Comparison of ENCODE assay signal across 32 mouse cellular contexts in the genomic region with DNA sequence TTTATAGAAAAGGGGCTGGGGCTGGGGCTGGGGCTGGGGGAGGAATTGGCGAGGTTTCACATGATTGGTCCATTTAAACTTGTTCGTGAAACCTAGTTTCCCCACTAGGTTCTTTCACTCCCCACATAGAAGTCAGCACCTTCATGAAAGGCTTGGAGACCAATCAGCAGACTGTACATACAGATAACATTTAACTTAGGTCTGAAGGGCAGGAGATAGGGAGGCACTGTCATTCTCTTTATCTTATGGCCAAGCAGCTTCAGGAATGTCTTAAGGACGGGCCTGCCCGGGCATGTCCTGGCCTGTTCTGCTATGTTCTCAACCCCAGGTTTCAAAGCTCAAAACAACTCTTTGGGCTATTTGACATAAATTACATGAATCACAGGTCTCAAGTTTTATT. TPM values are rescaled to one million over a fixed set of nuclear protein-coding genes. Genes with fewer than 3 reads are reported as not detected.
DNase-seq lines count a peak whose midpoint lies in the region; ATAC-seq lines count a peak whose summit lies in the region.
"Not testable (repeated sequence)": the region's sequence is repeated elsewhere in the genome, so short reads cannot be mapped to it uniquely, and the experiment has no call there.
"Had no signal": no experiment of that assay in that cellular context is flagged by ENCODE, and none has a peak within 500 bp of the region (broad histone marks: within the 10 kb centered on the region; RNA-seq: fewer than 3 reads in every experiment).

No protein-coding gene starts in this region.

- not testable (repeated sequence) for H3K27ac ChIP-seq in intestine, embryonic 15.5 days
- H3K27ac ChIP-seq in liver, embryonic 13.5 days, result peak overlapping the region; percentile 45
- H3K27ac ChIP-seq in liver, embryonic 16.5 days (ENCODE audit: low read length), result peak overlapping the region; percentile 12; the same call in 1 of the 2 replicates

- H3K4me1 ChIP-seq in intestine, embryonic 15.5 days (replicated peaks); liver, embryonic 16.5 days (ENCODE audit: control insufficient read depth, low read depth, low read length): not testable (repeated sequence)
- H3K4me1 ChIP-seq in liver, embryonic 13.5 days (replicated peaks), result peaks cover 36% of the 10 kb centered on the region

- not testable (repeated sequence) for H3K4me3 ChIP-seq in intestine, embryonic 15.5 days (replicated peaks); liver, embryonic 13.5 days (replicated peaks); liver, embryonic 16.5 days (ENCODE audit: low read depth, low read length)

- not testable (repeated sequence) for H3K9ac ChIP-seq in intestine, embryonic 15.5 days; liver, embryonic 13.5 days; liver, embryonic 16.5 days (ENCODE audit: low read depth, low read length)

- ATAC-seq in common myeloid progenitor, adult 5-6 weeks (replicated peaks; ENCODE audit: low read depth, poor library complexity, severe bottlenecking), result peak; percentile 46; the same call in 1 of the 2 replicates
- peak; percentile 32; the same call in 1 of the 2 replicates for ATAC-seq in intestine, embryonic 15.5 days
- peak; percentile 89 for ATAC-seq in liver, embryonic 13.5 days (ENCODE audit: low read depth)
- ATAC-seq in liver, embryonic 16.5 days (ENCODE audit: low read depth), result peak; percentile 90
- ATAC-seq in megakaryocyte-erythroid progenitor cell, adult 5-6 weeks (replicated peaks; ENCODE audit: low FRiP score, low TSS enrichment, poor library complexity, severe bottlenecking), result peak; percentile 90

- H3K9me3 ChIP-seq in intestine, embryonic 15.5 days; liver, embryonic 13.5 days (replicated peaks); liver, embryonic 16.5 days (replicated peaks; ENCODE audit: control insufficient read depth, low read length): not testable (repeated sequence)

- not testable (repeated sequence) for H3K4me2 ChIP-seq in intestine, embryonic 15.5 days (replicated peaks); liver, embryonic 13.5 days; liver, embryonic 16.5 days (ENCODE audit: low read depth, low read length)

- not testable (repeated sequence) for H3K36me3 ChIP-seq in intestine, embryonic 15.5 days; liver, embryonic 13.5 days; liver, embryonic 16.5 days (ENCODE audit: control insufficient read depth, insufficient read depth)

- WGBS in intestine, embryonic 15.5 days, result 87% methylated on average over 4 of the region's 4 CpGs
- WGBS in liver, embryonic 13.5 days (ENCODE audit: insufficient replicate concordance), result 36% methylated on average over 4 of the region's 4 CpGs
- WGBS in liver, embryonic 16.5 days (ENCODE audit: insufficient replicate concordance), result 44% methylated on average over 4 of the region's 4 CpGs

- peak; percentile 21 for DNase-seq in liver
- DNase-seq in liver, embryonic 13.5 days, result not testable (repeated sequence)

- not testable (repeated sequence) for H3K27me3 ChIP-seq in intestine, embryonic 15.5 days (replicated peaks); liver, embryonic 13.5 days; liver, embryonic 16.5 days (ENCODE audit: control insufficient read depth, insufficient read depth, low read depth, low read length)

RNA-seq across cellular contexts. Expression of gene Sord, which starts 17.5 kb away (rescaled TPM):
- total RNA-seq in common myeloid progenitor, adult 5-6 weeks (2017), result 79.5 and 86.8 TPM in 2 replicates
- 68.1 and 68.6 TPM in 2 replicates for polyA plus RNA-seq in intestine, embryonic 15.5 days (2015; fragmentation: Nextera tagmentation; extraction: Ambion mirVana)
- 146 and 178 TPM in 2 replicates for polyA plus RNA-seq in liver, embryonic 13.5 days (2015; fragmentation: Nextera tagmentation; extraction: Ambion mirVana)
- 193 and 196 TPM in 2 replicates for polyA plus RNA-seq in liver, embryonic 16.5 days (2015; fragmentation: Nextera tagmentation; extraction: Ambion mirVana)
- 89.6 and 95.4 TPM in 2 replicates for total RNA-seq in megakaryocyte-erythroid progenitor cell, adult 5-6 weeks (2014; fragmentation: Nextera tagmentation)
- total RNA-seq in megakaryocyte-erythroid progenitor cell, adult 5-6 weeks (2017), result 115 and 122 TPM in 2 replicates

RNA-seq across cellular contexts. Expression of gene Terb2, which starts 31.0 kb away (rescaled TPM):
- not detected in 2 replicates for total RNA-seq in common myeloid progenitor, adult 5-6 weeks (2017)
- polyA plus RNA-seq in intestine, embryonic 15.5 days (2015; fragmentation: Nextera tagmentation; extraction: Ambion mirVana), result not detected in 2 replicates
- not detected in 2 replicates for polyA plus RNA-seq in liver, embryonic 13.5 days (2015; fragmentation: Nextera tagmentation; extraction: Ambion mirVana)
- polyA plus RNA-seq in liver, embryonic 16.5 days (2015; fragmentation: Nextera tagmentation; extraction: Ambion mirVana), result not detected in 2 replicates
- not detected in 2 replicates for total RNA-seq in megakaryocyte-erythroid progenitor cell, adult 5-6 weeks (2014; fragmentation: Nextera tagmentation)
- not detected in 2 replicates for total RNA-seq in megakaryocyte-erythroid progenitor cell, adult 5-6 weeks (2017)
- total RNA-seq: adrenal gland, adult 18-20 months; adrenal gland, postnatal 10 days; adrenal gland, postnatal 36 days; gastrocnemius, adult 18-20 months; gastrocnemius, postnatal 10 days; gastrocnemius, postnatal 36 days; granulocyte monocyte progenitor cell, adult 5-6 weeks; heart, adult 2 months; heart, postnatal 14 days; heart, postnatal 4 days; hindbrain, postnatal 0 days had no signal
- polyA plus RNA-seq: C2C12; CD4-positive, CD25-positive, alpha-beta regulatory T cell, adult 4 months; embryonic facial prominence, embryonic 12.5 days; embryonic facial prominence, embryonic 15.5 days; erythroblast, embryonic 14.5 days; forebrain, embryonic 10.5 days; forebrain, embryonic 13.5 days; forebrain, embryonic 16.5 days; heart, adult 2 months; heart, embryonic 10.5 days; heart, embryonic 13.5 days; heart, embryonic 16.5 days; hindbrain, embryonic 11.5 days; hindbrain, embryonic 14.5 days; hindbrain, postnatal 0 days; Patski had no signal

RNA-seq across cellular contexts. Expression of gene Patl2, which starts 31.1 kb away (rescaled TPM):
- not detected in 2 replicates for total RNA-seq in common myeloid progenitor, adult 5-6 weeks (2017)
- not detected in 2 replicates for polyA plus RNA-seq in intestine, embryonic 15.5 days (2015; fragmentation: Nextera tagmentation; extraction: Ambion mirVana)
- 0.06 TPM in 2 replicates for polyA plus RNA-seq in liver, embryonic 13.5 days (2015; fragmentation: Nextera tagmentation; extraction: Ambion mirVana)
- polyA plus RNA-seq in liver, embryonic 16.5 days (2015; fragmentation: Nextera tagmentation; extraction: Ambion mirVana), result 0.04 and 0.07 TPM in 2 replicates
- total RNA-seq in megakaryocyte-erythroid progenitor cell, adult 5-6 weeks (2014; fragmentation: Nextera tagmentation), result not detected in 2 replicates
- not detected in 2 replicates for total RNA-seq in megakaryocyte-erythroid progenitor cell, adult 5-6 weeks (2017)
- total RNA-seq: adrenal gland, adult 18-20 months; adrenal gland, postnatal 36 days; gastrocnemius, adult 18-20 months; gastrocnemius, postnatal 10 days; gastrocnemius, postnatal 36 days; granulocyte monocyte progenitor cell, adult 5-6 weeks; heart, adult 2 months; heart, postnatal 14 days; heart, postnatal 4 days; hindbrain, postnatal 0 days had no signal
- polyA plus RNA-seq: C2C12; embryonic facial prominence, embryonic 12.5 days; erythroblast, embryonic 14.5 days; forebrain, embryonic 10.5 days; forebrain, embryonic 13.5 days; forebrain, embryonic 16.5 days; heart, adult 2 months; heart, embryonic 13.5 days; hindbrain, embryonic 14.5 days had no signal

RNA-seq across cellular contexts. Expression of gene Trim69, which starts 56.6 kb away (rescaled TPM):
- not detected in 2 replicates for total RNA-seq in common myeloid progenitor, adult 5-6 weeks (2017)
- polyA plus RNA-seq in intestine, embryonic 15.5 days (2015; fragmentation: Nextera tagmentation; extraction: Ambion mirVana), result 0.09 TPM in 1 of 2 replicates, not detected in the other
- polyA plus RNA-seq in liver, embryonic 13.5 days (2015; fragmentation: Nextera tagmentation; extraction: Ambion mirVana), result not detected in 2 replicates
- polyA plus RNA-seq in liver, embryonic 16.5 days (2015; fragmentation: Nextera tagmentation; extraction: Ambion mirVana), result 0.05 and 0.07 TPM in 2 replicates
- total RNA-seq in megakaryocyte-erythroid progenitor cell, adult 5-6 weeks (2014; fragmentation: Nextera tagmentation), result not detected in 2 replicates
- total RNA-seq in megakaryocyte-erythroid progenitor cell, adult 5-6 weeks (2017), result 0.76 and 1.1 TPM in 2 replicates
- total RNA-seq: adrenal gland, postnatal 10 days; ES-E14; gastrocnemius, adult 18-20 months; gastrocnemius, postnatal 10 days; gastrocnemius, postnatal 36 days; granulocyte monocyte progenitor cell, adult 5-6 weeks; heart, adult 2 months; heart, postnatal 14 days; heart, postnatal 4 days; hindbrain, postnatal 0 days had no signal
- polyA plus RNA-seq: embryonic facial prominence, embryonic 12.5 days; embryonic facial prominence, embryonic 15.5 days; erythroblast, embryonic 14.5 days; forebrain, embryonic 10.5 days; forebrain, embryonic 13.5 days; forebrain, embryonic 16.5 days; heart, adult 2 months; heart, embryonic 13.5 days; heart, embryonic 16.5 days; hindbrain, embryonic 11.5 days; hindbrain, embryonic 14.5 days; hindbrain, postnatal 0 days had no signal

Comparison
In these comparisons a context has a peak if more than half of its experiments do, and no peak if none do; other contexts are left out.
1. ATAC-seq: peak in every context shown above with its lines; median percentile 90 in liver, embryonic 16.5 days; 90 in megakaryocyte-erythroid progenitor cell, adult 5-6 weeks; 89 in liver, embryonic 13.5 days; 46 in common myeloid progenitor, adult 5-6 weeks; 32 in intestine, embryonic 15.5 days.